Mouse (Mus musculus): Measurements from ENCODE around the gene Ptprj. TPM values are rescaled to one million over a fixed set of nuclear protein-coding genes. Genes with fewer than 3 reads are reported as not detected.

Gene Ptprj
- polyA plus RNA-seq, 1 experiment from 2014 or later = 1.1 TPM

DNA sequence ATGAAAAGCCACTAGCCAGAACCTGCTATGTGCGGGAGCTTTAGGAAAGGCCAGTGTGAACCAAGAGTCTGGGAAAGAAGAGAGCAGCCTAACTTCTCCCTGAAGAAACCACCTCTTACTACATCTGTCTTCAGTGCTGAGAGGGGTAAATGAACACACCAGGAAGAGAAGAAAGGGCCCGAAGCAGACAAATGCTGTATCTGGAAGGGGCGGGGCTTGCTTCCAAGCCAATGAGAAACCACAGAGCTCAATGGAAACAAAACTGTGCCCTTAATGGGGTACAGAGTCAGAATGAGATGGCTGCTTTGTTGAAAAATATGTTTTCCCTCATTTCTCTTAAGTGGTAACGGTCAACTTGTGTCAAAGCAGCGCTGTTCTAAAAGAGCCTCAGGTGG is 83.8 kb downstream of the Ptprj start:
- ATAC-seq (replicated peaks; ENCODE audit: insufficient number of reproducible peaks, insufficient read depth, low FRiP score, low read depth) = no peak

DNA sequence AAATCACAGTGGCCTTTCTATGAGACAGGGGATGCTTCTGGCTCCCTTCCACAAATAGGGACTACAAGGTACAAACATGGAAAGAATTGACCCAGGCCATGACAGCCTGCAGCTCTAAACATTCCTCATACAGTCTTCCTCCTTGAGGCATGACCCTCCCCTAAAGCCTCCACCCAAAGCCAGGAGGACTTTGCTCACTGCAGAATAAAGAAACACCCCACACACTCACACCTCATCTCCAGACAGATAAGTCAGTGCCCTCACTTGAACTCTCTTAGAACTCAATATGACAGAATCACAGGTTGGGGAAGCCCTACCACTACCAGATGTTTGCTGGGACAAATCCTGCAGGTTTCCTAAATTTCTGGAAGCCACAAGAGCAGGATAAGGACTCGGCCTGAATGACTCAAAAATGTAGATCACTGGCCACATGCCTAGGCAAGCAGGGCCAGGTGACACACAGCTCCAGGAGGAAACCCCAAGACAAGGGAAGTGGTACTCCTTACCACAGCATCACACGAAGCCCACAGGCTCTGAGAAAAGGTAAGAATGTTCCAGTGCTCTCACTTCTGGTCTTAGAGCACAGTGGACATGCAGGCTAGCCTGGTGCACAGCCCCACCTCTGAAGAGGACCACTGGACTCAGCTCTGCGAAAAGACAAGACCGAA is 84.3 kb downstream of the Ptprj start:
- Histone ChIP-seq H3K4me2 (no peak overlapping the region), H3K27ac (no peak overlapping the region), H3K9ac (no peak overlapping the region), H3K27me3 (no peaks in the 10 kb centered on the region), H3K9me3 (replicated peaks) (no peaks in the 10 kb centered on the region), H3K4me3 (no peak overlapping the region), H3K4me1 (replicated peaks) (peaks cover 3% of the 10 kb centered on the region; the same call in 1 of the 2 replicates), H3K36me3 (no peaks in the 10 kb centered on the region)
- 81% methylated on average over 4 of the region's 4 CpGs for WGBS
- no peak for ATAC-seq (replicated peaks; ENCODE audit: insufficient number of reproducible peaks, insufficient read depth, low FRiP score, low read depth)

More for the DNA sequence above, 83.8 kb downstream of the Ptprj start:
- 81% methylated on average over 5 of the region's 5 CpGs for WGBS
- Histone ChIP-seq H3K27me3 (no peaks in the 10 kb centered on the region), H3K9ac (no peak overlapping the region), H3K36me3 (no peaks in the 10 kb centered on the region), H3K27ac (no peak overlapping the region), H3K4me3 (no peak overlapping the region), H3K4me2 (no peak overlapping the region), H3K4me1 (replicated peaks) (peaks cover 3% of the 10 kb centered on the region; the same call in 1 of the 2 replicates), H3K9me3 (replicated peaks) (no peaks in the 10 kb centered on the region)

DNA sequence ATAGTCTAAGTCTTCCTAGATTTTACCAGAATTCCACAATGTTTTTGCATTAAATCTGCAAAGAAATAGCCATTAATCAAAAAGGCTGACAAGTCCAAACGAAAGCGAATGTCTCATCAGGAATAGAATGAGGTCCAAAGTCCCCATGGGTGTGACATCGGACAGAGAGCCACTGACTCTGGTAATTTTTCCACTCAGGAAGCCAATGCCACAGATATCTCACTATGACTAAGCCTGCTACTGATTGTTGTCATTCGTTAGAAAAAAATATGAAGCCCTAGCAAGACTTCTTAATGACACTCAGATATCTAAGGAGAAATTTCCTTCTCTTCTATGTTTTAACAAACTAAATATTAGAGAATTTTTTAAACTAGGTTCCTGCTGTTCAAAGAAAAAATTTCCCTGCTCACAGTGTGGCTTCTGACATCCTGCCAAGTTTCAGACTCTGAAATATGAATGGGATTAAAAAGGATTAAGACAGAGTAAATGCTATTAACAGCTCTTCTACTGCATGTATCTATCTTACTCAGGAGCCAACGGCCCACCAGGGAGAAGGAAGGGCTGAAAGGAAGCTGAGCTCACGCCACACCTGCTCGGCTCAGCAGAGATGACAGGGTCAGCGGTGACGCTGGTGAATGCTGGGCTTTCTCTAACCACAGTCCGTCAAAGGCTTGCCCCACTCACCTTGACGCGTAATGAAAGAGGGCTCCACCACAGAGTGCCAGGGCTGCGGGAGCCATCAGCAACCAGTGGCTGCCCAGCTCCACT is 90.0 kb downstream of the Ptprj start:
- WGBS = 37% methylated on average over 13 of the region's 13 CpGs
- peaks cover 13% of the 10 kb centered on the region for H3K4me1 ChIP-seq (replicated peaks)
- no peak overlapping the region for H3K27ac ChIP-seq
- H3K9ac ChIP-seq = no peak overlapping the region
- no peaks in the 10 kb centered on the region for H3K27me3 ChIP-seq
- H3K36me3 ChIP-seq = no peaks in the 10 kb centered on the region
- ATAC-seq (replicated peaks; ENCODE audit: insufficient number of reproducible peaks, insufficient read depth, low FRiP score, low read depth) = no peak
- no peak overlapping the region for H3K4me3 ChIP-seq
- H3K4me2 ChIP-seq = 0 out of 2 replicates have a peak overlapping the region, but pooled peaks have one; percentile 29
- no peaks in the 10 kb centered on the region for H3K9me3 ChIP-seq (replicated peaks)

DNA sequence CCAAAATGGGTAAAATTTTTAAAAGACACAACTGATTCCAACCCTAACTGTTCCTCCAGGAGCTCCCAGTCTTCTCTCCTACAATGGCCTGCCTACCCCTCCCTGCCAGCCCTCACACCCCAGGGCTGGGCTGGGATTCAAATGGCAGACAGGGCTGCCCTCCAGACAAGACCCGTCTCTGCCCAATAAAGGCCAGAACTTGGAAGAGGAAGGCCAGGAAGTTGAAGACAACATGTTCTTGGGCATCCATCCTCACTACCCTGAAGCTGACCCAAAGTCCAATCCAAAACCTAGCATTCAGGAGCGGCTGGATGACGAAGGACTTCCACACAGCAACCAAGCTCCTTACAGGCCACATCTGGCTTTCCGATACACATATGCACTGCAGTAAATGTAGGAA is 90.6 kb downstream of the Ptprj start:
- Histone ChIP-seq H3K4me2 (no peak overlapping the region), H3K9ac (no peak overlapping the region), H3K27me3 (no peaks in the 10 kb centered on the region), H3K9me3 (replicated peaks) (no peaks in the 10 kb centered on the region), H3K27ac (no peak overlapping the region), H3K4me1 (replicated peaks) (peaks cover 13% of the 10 kb centered on the region), H3K4me3 (no peak overlapping the region), H3K36me3 (no peaks in the 10 kb centered on the region)
- no peak for ATAC-seq (replicated peaks; ENCODE audit: insufficient number of reproducible peaks, insufficient read depth, low FRiP score, low read depth)
- 69% methylated on average over 4 of the region's 4 CpGs for WGBS

DNA sequence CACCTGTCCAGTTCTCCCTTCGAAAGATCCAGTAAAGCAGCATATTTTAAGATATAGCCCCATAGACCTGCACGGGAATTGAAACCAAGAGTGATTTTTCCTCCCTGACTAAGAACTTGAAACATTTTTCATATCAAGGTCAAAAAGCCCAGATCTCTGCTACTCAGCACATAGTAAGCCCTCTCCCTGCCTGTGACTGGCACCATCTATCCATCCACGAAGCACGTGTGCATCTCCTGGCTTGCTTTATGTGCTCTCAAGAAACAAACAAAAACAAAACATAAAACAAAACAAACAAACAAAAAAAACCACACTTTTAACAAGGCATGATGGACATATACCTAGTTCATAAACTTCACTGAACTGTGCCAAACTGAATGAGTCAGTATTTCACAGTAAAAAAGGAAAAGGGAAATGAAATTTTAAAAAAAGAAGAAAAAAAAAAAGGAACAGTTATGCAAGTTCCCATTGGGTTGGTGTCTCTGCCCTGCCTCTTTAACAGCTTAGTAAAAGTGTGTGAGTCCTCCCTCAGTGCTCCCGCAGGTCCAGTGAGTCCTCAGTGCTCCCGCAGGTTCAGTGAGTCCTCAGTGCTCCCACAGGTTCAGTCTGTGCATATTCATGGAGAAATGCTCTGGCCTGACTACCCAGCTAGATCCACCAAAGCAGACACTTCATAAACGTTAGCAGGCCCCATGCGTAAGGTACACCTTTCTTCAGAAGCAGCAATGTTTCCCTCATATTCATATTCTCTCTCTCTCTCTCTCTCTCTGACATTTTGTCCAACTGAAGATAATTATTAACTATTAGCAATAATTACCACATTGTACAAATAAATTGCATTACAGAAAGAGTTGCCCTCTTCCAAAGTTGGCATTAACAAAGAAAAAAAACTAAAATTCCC is 91.5 kb downstream of the Ptprj start:
- Histone ChIP-seq H3K36me3 (no peaks in the 10 kb centered on the region), H3K4me1 (replicated peaks) (peaks cover 13% of the 10 kb centered on the region), H3K4me2 (no peak overlapping the region), H3K4me3 (no peak overlapping the region), H3K9ac (no peak overlapping the region), H3K27ac (no peak overlapping the region), H3K9me3 (replicated peaks) (no peaks in the 10 kb centered on the region), H3K27me3 (no peaks in the 10 kb centered on the region)
- 88% methylated on average over 8 of the region's 8 CpGs for WGBS
- no peak for ATAC-seq (replicated peaks; ENCODE audit: insufficient number of reproducible peaks, insufficient read depth, low FRiP score, low read depth)

DNA sequence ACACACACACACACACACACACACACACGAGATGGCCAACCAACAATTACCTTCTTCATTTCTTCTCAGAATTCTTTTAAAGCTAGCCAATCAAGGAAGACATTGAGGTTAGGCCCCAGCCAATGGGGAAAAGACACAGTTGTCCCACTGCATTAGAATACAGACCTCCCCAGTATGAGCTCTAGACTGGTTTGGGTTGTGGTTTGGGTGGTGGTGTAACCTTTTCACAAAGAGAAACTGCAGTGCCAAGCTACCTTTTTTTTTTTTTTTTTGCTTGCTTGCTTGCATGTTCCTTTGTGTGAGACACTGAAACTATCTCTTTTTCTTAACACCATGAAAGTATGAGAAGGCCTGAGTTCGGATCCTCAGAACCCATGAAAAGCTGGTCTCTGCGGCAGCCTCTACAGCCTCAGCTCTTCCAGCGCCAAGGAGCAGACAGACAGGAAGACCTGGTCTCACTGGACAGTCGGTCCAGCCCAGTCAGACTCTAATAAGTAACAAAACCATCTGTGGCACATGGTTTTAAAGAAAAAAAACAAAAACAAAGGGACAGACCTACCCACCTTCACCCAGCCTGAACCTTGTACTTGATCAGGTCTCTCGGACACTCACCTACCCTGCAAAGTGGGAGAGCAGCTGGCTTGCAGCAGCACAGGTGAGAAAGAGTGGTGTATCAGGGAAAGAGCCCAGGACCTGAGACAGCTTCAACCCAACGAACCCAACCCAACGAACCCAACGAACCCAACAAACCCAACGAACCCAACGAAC is 92.8 kb downstream of the Ptprj start:
- H3K4me3 ChIP-seq = no peak overlapping the region
- ATAC-seq (replicated peaks; ENCODE audit: insufficient number of reproducible peaks, insufficient read depth, low FRiP score, low read depth) = no peak
- H3K9ac ChIP-seq = no peak overlapping the region
- no peak overlapping the region for H3K27ac ChIP-seq
- no peaks in the 10 kb centered on the region for H3K9me3 ChIP-seq (replicated peaks)
- no peak overlapping the region for H3K4me2 ChIP-seq
- WGBS = 91% methylated on average over 11 of the region's 11 CpGs
- H3K27me3 ChIP-seq = no peaks in the 10 kb centered on the region
- peaks cover 13% of the 10 kb centered on the region for H3K4me1 ChIP-seq (replicated peaks)
- no peaks in the 10 kb centered on the region for H3K36me3 ChIP-seq

DNA sequence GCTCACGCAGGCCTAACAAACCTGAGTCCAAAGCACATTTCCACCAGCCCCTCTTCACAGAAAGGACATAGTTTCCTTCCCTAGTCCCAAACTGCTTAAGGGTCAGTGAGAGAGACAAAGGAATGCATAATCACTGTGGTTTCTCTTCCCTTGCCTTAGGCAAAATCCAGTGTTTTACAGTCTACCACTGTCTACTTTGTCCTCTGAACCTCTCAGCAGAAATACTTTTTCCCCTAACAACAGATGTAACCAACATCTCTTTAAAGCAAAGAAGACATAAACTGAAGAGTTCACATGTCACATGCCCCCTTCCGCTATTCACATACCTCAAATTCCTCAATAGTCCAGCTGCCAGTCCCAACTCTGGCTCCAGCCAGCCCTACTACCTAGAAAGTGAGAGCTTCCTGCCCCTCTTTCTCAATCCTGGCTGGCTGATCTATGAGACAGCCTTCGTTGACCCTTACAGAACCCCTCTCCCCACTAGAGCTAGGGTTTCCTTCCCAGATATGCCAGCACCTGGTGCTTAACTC is 94.2 kb downstream of the Ptprj start:
- Histone ChIP-seq H3K27me3 (no peaks in the 10 kb centered on the region), H3K4me2 (no peak overlapping the region), H3K9ac (no peak overlapping the region), H3K4me1 (replicated peaks) (peaks cover 13% of the 10 kb centered on the region), H3K27ac (no peak overlapping the region), H3K4me3 (no peak overlapping the region), H3K36me3 (no peaks in the 10 kb centered on the region), H3K9me3 (replicated peaks) (no peaks in the 10 kb centered on the region)
- ATAC-seq (replicated peaks; ENCODE audit: insufficient number of reproducible peaks, insufficient read depth, low FRiP score, low read depth) = no peak
- WGBS = 47% methylated on average over 3 of the region's 3 CpGs

DNA sequence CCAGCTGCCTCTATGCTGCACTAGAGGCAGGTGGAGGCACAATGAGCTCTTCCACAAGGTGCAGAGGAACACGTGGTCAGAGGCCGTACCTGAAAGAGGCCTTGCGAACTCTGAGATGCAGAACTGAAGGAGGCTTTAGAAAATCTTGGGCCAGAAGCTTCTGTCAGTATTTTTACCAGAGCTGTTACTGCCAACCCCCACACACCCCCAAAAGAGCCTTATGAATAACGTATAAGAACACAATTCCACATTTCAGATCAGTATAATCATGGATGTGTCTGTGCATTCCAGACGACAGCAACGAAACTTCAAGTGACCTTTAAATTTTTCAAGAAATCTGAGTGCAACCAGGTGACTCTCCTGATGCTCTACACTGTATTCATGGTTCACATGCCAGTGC is 98.9 kb downstream of the Ptprj start:
- Histone ChIP-seq H3K4me3 (no peak overlapping the region), H3K4me2 (no peak overlapping the region), H3K27ac (no peak overlapping the region), H3K9ac (no peak overlapping the region), H3K4me1 (replicated peaks) (peaks cover 7% of the 10 kb centered on the region), H3K9me3 (replicated peaks) (no peaks in the 10 kb centered on the region), H3K36me3 (no peaks in the 10 kb centered on the region), H3K27me3 (no peaks in the 10 kb centered on the region)
- no peak for ATAC-seq (replicated peaks; ENCODE audit: insufficient number of reproducible peaks, insufficient read depth, low FRiP score, low read depth)
- 81% methylated on average over 6 of the region's 6 CpGs for WGBS

DNA sequence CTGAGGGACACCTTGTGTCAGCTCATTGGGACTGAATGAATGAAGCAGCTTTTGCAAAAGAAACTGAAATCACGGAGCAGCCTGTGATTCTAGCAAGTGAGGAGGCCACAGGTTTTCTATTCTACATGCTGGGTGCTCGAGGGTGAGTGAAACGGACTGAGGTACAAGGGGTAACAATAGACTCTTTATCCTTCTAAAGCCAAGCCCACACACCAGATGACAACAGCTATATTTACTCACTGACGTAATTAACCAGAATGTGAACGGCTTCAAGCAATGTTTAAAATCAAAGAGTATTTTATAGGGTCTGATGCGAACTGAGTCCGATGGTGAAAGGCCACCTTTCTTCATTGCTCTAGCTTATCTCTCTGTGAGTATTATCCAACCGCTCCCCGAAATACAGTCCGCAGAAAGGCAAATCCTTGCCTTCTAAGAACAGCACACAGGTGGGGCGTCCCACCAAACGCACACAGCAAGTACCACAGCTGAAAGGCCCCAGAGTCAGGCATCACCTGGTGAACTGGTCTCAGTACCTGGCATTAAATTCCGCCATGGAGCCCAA is 99.6 kb downstream of the Ptprj start:
- no peak for ATAC-seq (replicated peaks; ENCODE audit: insufficient number of reproducible peaks, insufficient read depth, low FRiP score, low read depth)
- no peaks in the 10 kb centered on the region for H3K27me3 ChIP-seq
- no peak overlapping the region for H3K9ac ChIP-seq
- no peak overlapping the region for H3K4me2 ChIP-seq
- no peak overlapping the region for H3K27ac ChIP-seq
- H3K9me3 ChIP-seq (replicated peaks) = no peaks in the 10 kb centered on the region
- no peak overlapping the region for H3K4me3 ChIP-seq
- 77% methylated on average over 13 of the region's 13 CpGs for WGBS
- 0 out of 2 replicates have a peak, but pooled peaks cover 3% of the 10 kb centered on the region for H3K4me1 ChIP-seq (replicated peaks)
- no peaks in the 10 kb centered on the region for H3K36me3 ChIP-seq

DNA sequence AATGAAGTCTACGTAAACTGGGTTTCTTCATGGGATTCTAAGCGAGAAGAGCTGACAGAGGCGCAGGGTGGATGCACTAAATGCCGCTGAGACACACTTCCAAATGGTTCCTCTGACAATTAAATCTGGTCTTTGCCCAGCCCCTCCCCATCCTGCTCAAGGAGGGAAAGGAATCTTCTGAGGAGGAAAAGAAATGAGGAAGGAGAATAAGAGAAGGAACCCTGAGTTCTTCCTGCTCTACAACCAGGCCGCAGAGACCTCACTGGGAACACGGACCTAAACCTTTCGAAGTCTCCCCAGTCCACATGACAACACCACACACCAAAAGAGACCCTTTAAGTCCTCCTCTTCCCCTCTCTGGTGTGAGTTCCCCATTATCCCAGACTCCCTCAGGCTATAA is 101.9 kb downstream of the Ptprj start:
- H3K9me3 ChIP-seq (replicated peaks) = no peaks in the 10 kb centered on the region
- WGBS = 87% methylated on average over 7 of the region's 7 CpGs
- no peaks in the 10 kb centered on the region for H3K36me3 ChIP-seq
- H3K4me3 ChIP-seq = no peak overlapping the region
- H3K27ac ChIP-seq = no peak overlapping the region
- no peak for ATAC-seq (replicated peaks; ENCODE audit: insufficient number of reproducible peaks, insufficient read depth, low FRiP score, low read depth)
- peaks cover 3% of the 10 kb centered on the region; the same call in 1 of the 2 replicates for H3K4me1 ChIP-seq (replicated peaks)
- H3K4me2 ChIP-seq = no peak overlapping the region
- no peaks in the 10 kb centered on the region for H3K27me3 ChIP-seq
- H3K9ac ChIP-seq = no peak overlapping the region

All from heart, embryonic 15.5 days (tissue).